Mouse (Mus musculus) liver, embryonic 11.5 days (tissue): ENCODE results near the gene Ormdl2. TPM values are rescaled to one million over a fixed set of nuclear protein-coding genes. Genes with fewer than 3 reads are reported as not detected.
"Not testable (repeated sequence)": the region's sequence is repeated elsewhere in the genome, so short reads cannot be mapped to it uniquely, and the experiment has no call there.

Source experiments
- ATAC-seq: fragments of 200-750 bp; cut with Nextera tagmentation; replicated peaks from 2 replicates; pipeline ENCODE4 v1.8.0; 2017; ENCODE audit warnings: moderate number of reproducible peaks, mild to moderate bottlenecking, moderate TSS enrichment, moderate library complexity; ENCODE audit not compliant: low FRiP score
- DNase-seq: peaks from one replicate; pipeline ENCODE4 v3.0.0-alpha.2; 2017; ENCODE audit warnings: low spot score
- H3K27ac ChIP-seq: fragments of 300-500 bp; sonication (generic); 2 replicates; pipeline ENCODE4 v1.5.1; 2014; ENCODE audit warnings: mild to moderate bottlenecking, low read depth, low read length, control low read depth
- H3K27me3 ChIP-seq: fragments of 300-500 bp; sonication (generic); replicated peaks from 2 replicates; pipeline ENCODE4 v1.6.1; 2014; ENCODE audit warnings: low read length, mixed read lengths; ENCODE audit not compliant: control insufficient read depth, insufficient read depth
- H3K36me3 ChIP-seq: fragments of 300-500 bp; sonication (generic); 2 replicates; pipeline ENCODE4 v1.6.1; 2014; ENCODE audit warnings: mild to moderate bottlenecking, low read length, moderate library complexity, mixed read lengths; ENCODE audit not compliant: control insufficient read depth, insufficient read depth
- H3K4me1 ChIP-seq: fragments of 300-500 bp; sonication (generic); replicated peaks from 2 replicates; pipeline ENCODE4 v1.6.1; 2014; ENCODE audit warnings: low read length, mixed read lengths; ENCODE audit not compliant: control insufficient read depth, insufficient read depth
- H3K4me2 ChIP-seq: fragments of 300-500 bp; sonication (generic); 2 replicates; pipeline ENCODE4 v1.6.1; 2014; ENCODE audit warnings: mild to moderate bottlenecking, control low read depth, moderate library complexity
- H3K4me3 ChIP-seq: fragments of 300-500 bp; sonication (generic); 2 replicates; pipeline ENCODE4 v1.5.1; 2014; ENCODE audit warnings: low read depth, low read length, control low read depth
- H3K9ac ChIP-seq: fragments of 300-500 bp; sonication (generic); 2 replicates; pipeline ENCODE4 v1.6.1; 2014; ENCODE audit warnings: low read depth, low read length, control low read depth
- H3K9me3 ChIP-seq: fragments of 300-500 bp; sonication (generic); 2 replicates; pipeline ENCODE4 v1.6.1; 2016; ENCODE audit warnings: low read length, inconsistent platforms, mixed read lengths; ENCODE audit not compliant: control insufficient read depth
- WGBS: fragments of 180-500 bp; shearing (Covaris S2); extraction: QIAGEN DNeasy Blood & Tissue Kit; methylation state at CpG from one replicate; pipeline ENCODE4 v1.1.7; 2014; 5-methylcytosine and 5-hydroxymethylcytosine counted together
- polyA plus RNA-seq: library from polyadenylated mRNA; unstranded; fragments of >200 nt; fragmentation: Nextera tagmentation; extraction: Ambion mirVana; gene quantifications from 2 replicates; pipeline ENCODE4 v1.2.1, GENCODE M21; 2014

The Ormdl2 gene
- polyA plus RNA-seq, 1 experiment from 2014 or later: 114 TPM

- peaks cover 13% of the 10 kb centered on the region for H3K4me1 ChIP-seq
- DNase-seq: no peak
- no peak for ATAC-seq
- H3K4me2 ChIP-seq: no peak overlapping the region
- no peaks in the 10 kb centered on the region for H3K9me3 ChIP-seq
- no peaks in the 10 kb centered on the region for H3K27me3 ChIP-seq
- H3K4me3 ChIP-seq: no peak overlapping the region
- no peak overlapping the region for H3K9ac ChIP-seq
- peaks cover 21% of the 10 kb centered on the region for H3K36me3 ChIP-seq
- H3K27ac ChIP-seq: no peak overlapping the region
- WGBS: 96% methylated on average over 5 of the region's 5 CpGs
Measured at GRCm38 (mm10) chr10:128843260-128843659, 21.8 kb upstream of the Ormdl2 start.

GRCm38 (mm10) chr10:128840612-128841011 is 19.2 kb upstream of the Ormdl2 start:
- Histone ChIP-seq H3K36me3 (peaks cover 24% of the 10 kb centered on the region), H3K27me3 (no peaks in the 10 kb centered on the region), H3K4me3 (no peak overlapping the region), H3K27ac (no peak overlapping the region), H3K4me2 (0 out of 2 replicates have a peak overlapping the region, but pooled peaks have one; percentile 25), H3K4me1 (peaks cover 13% of the 10 kb centered on the region), H3K9me3 (no peaks in the 10 kb centered on the region), H3K9ac (no peak overlapping the region)
- peak; percentile 53 for ATAC-seq
- DNase-seq: no peak

DNA sequence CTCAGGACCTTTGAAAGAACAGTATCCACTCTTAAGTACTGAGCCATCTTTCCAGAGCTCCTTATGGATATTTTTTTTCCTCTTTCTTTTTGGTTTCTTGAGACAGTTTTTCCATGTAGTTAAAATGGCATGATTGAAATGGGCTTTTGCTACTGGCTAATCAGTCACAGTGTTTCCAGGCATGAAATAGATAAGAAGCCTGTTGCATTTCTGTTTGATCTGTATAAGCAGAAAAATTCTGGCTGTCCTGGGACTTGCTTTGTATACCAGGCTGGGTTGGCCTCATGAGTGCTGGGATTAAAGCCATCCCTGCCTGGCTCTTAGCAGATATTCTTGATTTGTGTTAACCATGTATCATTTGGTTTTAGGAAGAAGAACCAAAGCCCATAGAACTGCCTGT is 18.0 kb upstream of the Ormdl2 start:
- Histone ChIP-seq H3K4me1 (peaks cover 13% of the 10 kb centered on the region), H3K36me3 (peaks cover 29% of the 10 kb centered on the region), H3K4me3 (no peak overlapping the region), H3K9me3 (no peaks in the 10 kb centered on the region), H3K27me3 (no peaks in the 10 kb centered on the region), H3K27ac (no peak overlapping the region), H3K4me2 (no peak overlapping the region), H3K9ac (no peak overlapping the region)
- DNase-seq: no peak
- peak; percentile 70 for ATAC-seq

- H3K4me1 ChIP-seq: peaks cover 13% of the 10 kb centered on the region
- H3K9me3 ChIP-seq: no peaks in the 10 kb centered on the region
- no peak overlapping the region for H3K27ac ChIP-seq
- DNase-seq: no peak
- no peak overlapping the region for H3K4me2 ChIP-seq
- H3K9ac ChIP-seq: no peak overlapping the region
- H3K36me3 ChIP-seq: peaks cover 25% of the 10 kb centered on the region
- no peak overlapping the region for H3K4me3 ChIP-seq
- ATAC-seq: no peak
- H3K27me3 ChIP-seq: no peaks in the 10 kb centered on the region
Measured at GRCm38 (mm10) chr10:128837400-128837799, 16.0 kb upstream of the Ormdl2 start.

DNA sequence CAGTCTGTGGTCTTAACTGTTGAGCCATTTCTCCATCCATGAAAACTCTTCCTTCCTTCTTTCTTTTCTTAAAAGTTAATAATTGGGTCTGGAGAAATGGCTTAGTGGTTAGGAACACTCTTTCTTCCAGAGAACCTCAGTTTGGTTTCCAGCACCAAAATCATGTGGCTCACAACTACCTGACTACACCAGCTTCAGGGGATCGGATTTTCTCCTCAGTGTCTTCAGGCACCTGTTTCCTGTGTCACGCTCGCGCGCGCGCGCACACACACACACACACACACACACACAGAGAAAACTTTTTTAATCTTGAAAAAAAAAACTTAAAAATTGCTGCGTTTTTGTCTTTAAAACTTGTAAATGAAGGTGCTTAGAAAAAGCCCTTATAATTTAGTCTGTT is 2.4 kb upstream of the Ormdl2 start:
- Histone ChIP-seq H3K4me2 (peak overlapping the region; percentile 20; the same call in 1 of the 2 replicates), H3K27ac (no peak overlapping the region), H3K4me3 (no peak overlapping the region), H3K27me3 (no peaks in the 10 kb centered on the region), H3K9me3 (no peaks in the 10 kb centered on the region), H3K4me1 (peaks cover 17% of the 10 kb centered on the region), H3K36me3 (no peaks in the 10 kb centered on the region; the same call in 1 of the 2 replicates), H3K9ac (no peak overlapping the region)
- WGBS: 93% methylated on average over 9 of the region's 9 CpGs
- no peak for ATAC-seq
- no peak for DNase-seq

DNA sequence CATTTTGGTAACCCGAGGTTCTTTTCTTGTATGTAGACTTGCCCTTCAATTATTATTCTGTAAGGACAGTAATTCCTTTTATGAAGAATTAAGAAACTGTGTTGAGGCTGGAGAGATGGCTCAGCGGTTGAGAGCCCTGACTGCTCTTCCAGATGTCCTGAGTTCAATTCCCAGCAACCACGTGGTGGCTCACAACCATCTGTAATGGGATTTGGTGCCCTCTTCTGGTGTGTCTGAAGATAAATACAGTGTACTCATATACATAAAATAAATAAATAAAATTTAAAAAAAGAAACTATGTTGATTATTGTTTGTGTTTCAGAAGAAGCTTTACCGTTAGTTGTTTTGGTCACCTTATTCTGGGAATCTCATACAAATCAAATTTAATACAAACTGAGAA is 1.6 kb upstream of the Ormdl2 start:
- not testable (repeated sequence) for DNase-seq, H3K27ac ChIP-seq, H3K36me3 ChIP-seq, H3K9ac ChIP-seq, H3K9me3 ChIP-seq, H3K27me3 ChIP-seq, ATAC-seq
- H3K4me1 ChIP-seq: peaks cover 17% of the 10 kb centered on the region
- peak overlapping the region; percentile 91 for H3K4me3 ChIP-seq
- 64% methylated on average over 4 of the region's 4 CpGs for WGBS
- peak overlapping the region; percentile 92 for H3K4me2 ChIP-seq

DNA sequence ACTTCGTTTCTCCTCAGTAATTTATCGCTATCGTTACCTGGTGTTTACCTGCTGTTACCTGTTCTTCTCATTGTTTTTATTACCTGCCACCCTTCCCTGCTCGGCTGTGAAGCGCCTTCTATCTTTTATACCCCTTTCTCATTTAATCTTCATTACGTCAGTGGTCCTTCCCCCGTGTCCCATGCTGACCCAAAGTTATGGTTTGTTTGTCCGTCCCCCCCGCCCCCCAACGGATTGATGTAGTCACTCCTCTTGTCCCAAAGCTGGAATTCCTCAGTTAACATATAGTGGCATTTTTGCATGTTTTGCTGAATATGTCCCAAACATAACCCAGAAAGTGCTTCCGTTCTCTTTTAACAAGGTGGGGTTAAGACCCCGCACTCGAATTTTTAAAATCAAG is 690 bp upstream of the Ormdl2 start:
- WGBS: 3% methylated on average over 13 of the region's 13 CpGs
- no peak for ATAC-seq
- H3K36me3 ChIP-seq: peaks cover 6% of the 10 kb centered on the region; the same call in 1 of the 2 replicates

GRCm38 (mm10) chr10:128820217-128820616 is 1.2 kb downstream of the Ormdl2 start:
- peak overlapping the region; percentile 87 for H3K4me2 ChIP-seq
- no peak overlapping the region for H3K27ac ChIP-seq
- H3K27me3 ChIP-seq: no peaks in the 10 kb centered on the region
- H3K9me3 ChIP-seq: no peaks in the 10 kb centered on the region
- peaks cover 19% of the 10 kb centered on the region for H3K36me3 ChIP-seq
- H3K4me3 ChIP-seq: peak overlapping the region; percentile 91
- ATAC-seq: no peak
- no peak for DNase-seq
- H3K9ac ChIP-seq: no peak overlapping the region
- WGBS: 89% methylated on average over 4 of the region's 4 CpGs
- H3K4me1 ChIP-seq: peaks cover 17% of the 10 kb centered on the region

More for the DNA sequence above, 690 bp upstream of the Ormdl2 start:
- Histone ChIP-seq H3K4me1 (peaks cover 17% of the 10 kb centered on the region), H3K27ac (peak overlapping the region; percentile 64; the same call in 1 of the 2 replicates), H3K9me3 (no peaks in the 10 kb centered on the region), H3K4me2 (peak overlapping the region; percentile 92), H3K9ac (peak overlapping the region; percentile 90), H3K27me3 (no peaks in the 10 kb centered on the region), H3K4me3 (peak overlapping the region; percentile 91)
- DNase-seq: peak; percentile 35

DNA sequence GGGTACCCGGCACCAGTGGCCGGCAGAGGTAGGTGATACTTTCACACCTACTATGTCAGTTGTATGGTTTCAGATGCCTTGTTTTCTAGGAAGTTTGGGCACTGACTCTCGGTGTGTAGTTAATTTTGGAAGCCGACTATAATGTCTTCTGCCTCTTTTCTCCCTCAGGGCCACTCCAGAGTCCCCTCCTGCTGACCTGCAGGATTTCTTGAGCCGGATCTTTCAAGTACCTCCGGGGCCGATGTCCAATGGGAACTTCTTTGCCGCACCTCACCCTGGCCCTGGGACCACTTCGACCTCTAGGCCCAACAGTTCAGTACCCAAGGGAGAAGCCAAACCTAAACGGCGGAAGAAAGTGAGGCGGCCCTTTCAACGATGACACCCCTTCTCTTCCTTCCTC is 4.4 kb downstream of the Ormdl2 start, which contains the start of gene Sarnp:
Gene Sarnp (plus strand): TSS at position 301 of the 400 bp plus-strand sequence.
- 91% methylated on average over 13 of the region's 13 CpGs for WGBS
- no peaks in the 10 kb centered on the region for H3K9me3 ChIP-seq
- H3K4me3 ChIP-seq: no peak within 1 kb of the TSS
- H3K4me1 ChIP-seq: peaks cover 4% of the 10 kb centered on the region; the same call in 1 of the 2 replicates
- DNase-seq (no peak), ATAC-seq (no peak)
- H3K4me2 ChIP-seq: no peak within 1 kb of the TSS
- H3K36me3 ChIP-seq: peaks cover 28% of the 10 kb centered on the region
- no peak within 1 kb of the TSS for H3K27ac ChIP-seq
- H3K27me3 ChIP-seq: no peaks in the 10 kb centered on the region
- no peak within 1 kb of the TSS for H3K9ac ChIP-seq
